Mouse (Mus musculus) gonadal fat pad, adult 2 months (tissue): ENCODE data around the gene Htr6. TPM values are rescaled to one million over a fixed set of nuclear protein-coding genes. Genes with fewer than 3 reads are reported as not detected.

ENCODE experiments used
- DNase-seq: peaks from one replicate; pipeline ENCODE4 v3.0.0-alpha.2; 2012; ENCODE audit warnings: low read depth
- polyA plus RNA-seq: library from polyadenylated mRNA; depleted of rRNA; stranded (reverse); fragments of >200 nt; gene quantifications from 2 replicates; pipeline ENCODE4 v1.2.3, GENCODE M21; 2012

The Htr6 gene
- polyA plus RNA-seq, 1 experiment = 0.09 TPM

GRCm38 (mm10) chr4:139088982-139089671, 13.8 kb upstream of the Htr6 start:
- no peak for DNase-seq

GRCm38 (mm10) chr4:139086984-139087383, 11.6 kb upstream of the Htr6 start:
- no peak for DNase-seq

GRCm38 (mm10) chr4:139086037-139086436, 10.7 kb upstream of the Htr6 start:
- DNase-seq = no peak

GRCm38 (mm10) chr4:139085337-139085736, 10.0 kb upstream of the Htr6 start:
- DNase-seq = no peak

- DNase-seq = no peak
These were observed 7.6 kb upstream of the Htr6 start for GRCm38 (mm10) chr4:139082790-139083564.

- no peak for DNase-seq
These were observed 6.0 kb upstream of the Htr6 start for GRCm38 (mm10) chr4:139081270-139081931.

- DNase-seq = no peak
These were observed 4.9 kb upstream of the Htr6 start for GRCm38 (mm10) chr4:139080259-139080658.

GRCm38 (mm10) chr4:139079439-139079838, 4.1 kb upstream of the Htr6 start:
- DNase-seq = no peak

GRCm38 (mm10) chr4:139078726-139079125, 3.4 kb upstream of the Htr6 start:
- no peak for DNase-seq

GRCm38 (mm10) chr4:139078313-139078712, 2.9 kb upstream of the Htr6 start:
- DNase-seq = no peak

GRCm38 (mm10) chr4:139075915-139076314, 545 bp upstream of the Htr6 start:
- DNase-seq = no peak

- no peak for DNase-seq
These were observed 1.3 kb downstream of the Htr6 start for GRCm38 (mm10) chr4:139074060-139074459.

- no peak for DNase-seq
These were observed 7.1 kb downstream of the Htr6 start for GRCm38 (mm10) chr4:139068287-139068686.

- no peak for DNase-seq
These were observed 10.5 kb downstream of the Htr6 start for GRCm38 (mm10) chr4:139064831-139065230.

GRCm38 (mm10) chr4:139059569-139059968, 15.8 kb downstream of the Htr6 start:
- no peak for DNase-seq

- DNase-seq = no peak
These were observed 17.3 kb downstream of the Htr6 start for GRCm38 (mm10) chr4:139058029-139058428.

- no peak for DNase-seq
These were observed 18.1 kb downstream of the Htr6 start for GRCm38 (mm10) chr4:139057291-139057690.

- no peak for DNase-seq
These were observed 19.6 kb downstream of the Htr6 start for GRCm38 (mm10) chr4:139055744-139056143.

- DNase-seq = no peak
These were observed 20.0 kb downstream of the Htr6 start for GRCm38 (mm10) chr4:139055336-139055735.

- DNase-seq = no peak
These were observed 21.0 kb downstream of the Htr6 start for GRCm38 (mm10) chr4:139054300-139054923.

- DNase-seq = no peak
These were observed 22.0 kb downstream of the Htr6 start for GRCm38 (mm10) chr4:139053391-139053790.

GRCm38 (mm10) chr4:139052796-139053195, 22.6 kb downstream of the Htr6 start:
- no peak for DNase-seq
